Mouse (Mus musculus): Measurements from ENCODE around the gene Lmod3. TPM values are rescaled to one million over a fixed set of nuclear protein-coding genes. Genes with fewer than 3 reads are reported as not detected.

The Lmod3 gene
- total and polyA plus RNA-seq, 3 experiments, result 26.3 to 63.0 (median 50.1) TPM

DNA sequence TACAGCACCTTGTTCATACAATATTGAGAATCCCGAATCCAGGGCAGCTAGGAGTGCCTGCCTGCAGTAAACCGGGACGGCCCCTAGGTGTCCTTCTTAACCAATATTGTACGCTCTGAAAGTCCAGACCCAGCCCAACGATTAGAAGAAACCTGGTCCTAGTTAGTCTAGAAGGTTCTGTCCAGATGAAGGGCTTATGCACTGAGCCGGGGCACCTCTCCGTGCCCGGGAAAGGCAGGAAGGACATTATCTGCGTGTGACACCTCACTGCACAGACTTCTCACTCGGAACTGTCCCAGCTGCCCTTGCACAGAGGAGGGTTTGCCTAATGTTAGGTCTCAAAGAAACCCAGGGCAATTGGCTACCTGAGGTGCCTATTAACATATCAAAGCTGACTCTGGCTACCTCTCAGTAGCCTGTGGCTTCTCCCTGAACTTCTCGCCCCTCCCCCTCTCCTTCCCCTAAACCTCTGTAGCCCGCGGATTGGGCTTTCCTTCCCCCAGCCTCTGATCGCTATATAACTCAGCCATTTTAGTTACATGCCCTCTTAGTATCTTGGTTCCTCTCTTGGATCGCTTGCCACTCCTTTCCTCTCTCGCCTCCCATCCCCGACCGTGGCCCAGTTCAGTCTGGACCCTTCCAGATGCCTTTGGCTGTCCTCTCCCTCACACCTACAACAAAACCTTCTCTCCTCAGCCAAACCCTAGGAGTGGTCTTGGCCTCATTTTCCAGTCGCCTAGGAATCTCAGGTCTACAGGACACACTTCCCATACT lies 25.6 kb upstream of the Lmod3 start:
- Histone ChIP-seq H3K36me3 (ENCODE audit: control insufficient read depth, insufficient read depth, low read length) (no peaks in the 10 kb centered on the region), H3K79me2 (replicated peaks; ENCODE audit: control insufficient read depth, insufficient read depth, low read length) (no peaks in the 10 kb centered on the region), H3K9ac (ENCODE audit: low read depth, low read length) (peak overlapping the region; percentile 64), H3K27ac (peak overlapping the region; percentile 87), H3K27me3 (ENCODE audit: control insufficient read depth, insufficient read depth, low read length) (no peaks in the 10 kb centered on the region), H3K4me3 (peak overlapping the region; percentile 43), H3K4me1 (ENCODE audit: control insufficient read depth, insufficient read depth, low read length) (peaks cover 16% of the 10 kb centered on the region)
- 1% methylated on average over 19 of the region's 19 CpGs for WGBS
- TF ChIP-seq CTCF (IDR thresholded peaks at IDR 0.05), result peak; percentile 96
- TF ChIP-seq POLR2A (IDR thresholded peaks at IDR 0.05; ENCODE audit: insufficient read depth, low read depth, low read length), result peak; percentile 46; the same call in 1 of the 2 replicates
- TF ChIP-seq EP300 (IDR thresholded peaks at IDR 0.05; ENCODE audit: insufficient read depth, low read depth, low read length), result peak; percentile 63; the same call in 1 of the 2 replicates
- intact Hi-C loops (cut with DNase I), result loop anchor here (1.0 to 10.0 kb wide), 5 partner anchors 27 to 457 kb away; no protein-coding TSS in a partner anchor
- DNase-seq, result peak; percentile 83

GRCm38 (mm10) chr6:97276890-97277497 lies 24.4 kb upstream of the Lmod3 start:
- H3K27ac ChIP-seq, result peak overlapping the region; percentile 87
- no peaks in the 10 kb centered on the region for H3K27me3 ChIP-seq (ENCODE audit: control insufficient read depth, insufficient read depth, low read length)
- no peaks in the 10 kb centered on the region for H3K36me3 ChIP-seq (ENCODE audit: control insufficient read depth, insufficient read depth, low read length)
- 34% methylated on average over 5 of the region's 5 CpGs for WGBS
- peak; percentile 24 to 35 for DNase-seq
- intact Hi-C loops (cut with DNase I), result loop anchor here (5.0 to 10.0 kb wide), 2 partner anchors 35 to 458 kb away; no protein-coding TSS in a partner anchor
- no peak overlapping the region for H3K4me3 ChIP-seq
- no peaks in the 10 kb centered on the region for H3K79me2 ChIP-seq (replicated peaks; ENCODE audit: control insufficient read depth, insufficient read depth, low read length)
- peaks cover 17% of the 10 kb centered on the region for H3K4me1 ChIP-seq (ENCODE audit: control insufficient read depth, insufficient read depth, low read length)
- H3K9ac ChIP-seq (ENCODE audit: low read depth, low read length), result peak overlapping the region; percentile 0; the same call in 1 of the 2 replicates
- TF ChIP-seq EP300 (IDR thresholded peaks at IDR 0.05; ENCODE audit: insufficient read depth, low read depth, low read length) (no peak), POLR2A (IDR thresholded peaks at IDR 0.05; ENCODE audit: insufficient read depth, low read depth, low read length) (no peak; the same call in 1 of the 2 replicates), CTCF (IDR thresholded peaks at IDR 0.05) (no peak)

- WGBS, result 52% methylated on average over 4 of the region's 4 CpGs
- Histone ChIP-seq H3K27me3 (ENCODE audit: control insufficient read depth, insufficient read depth, low read length) (no peaks in the 10 kb centered on the region), H3K79me2 (replicated peaks; ENCODE audit: control insufficient read depth, insufficient read depth, low read length) (no peaks in the 10 kb centered on the region), H3K27ac (peak overlapping the region; percentile 87), H3K36me3 (ENCODE audit: control insufficient read depth, insufficient read depth, low read length) (no peaks in the 10 kb centered on the region), H3K4me1 (ENCODE audit: control insufficient read depth, insufficient read depth, low read length) (peaks cover 17% of the 10 kb centered on the region), H3K4me3 (no peak overlapping the region; the same call in 1 of the 2 replicates), H3K9ac (ENCODE audit: low read depth, low read length) (no peak overlapping the region)
- TF ChIP-seq EP300 (IDR thresholded peaks at IDR 0.05; ENCODE audit: insufficient read depth, low read depth, low read length) (0 out of 2 replicates have a peak, but pooled peaks have one; percentile 25), CTCF (IDR thresholded peaks at IDR 0.05) (no peak), POLR2A (IDR thresholded peaks at IDR 0.05; ENCODE audit: insufficient read depth, low read depth, low read length) (0 out of 2 replicates have a peak, but pooled peaks have one; percentile 9)
- peak; percentile 63 to 79 for DNase-seq
- intact Hi-C loops (cut with DNase I), result loop anchor here (5.0 to 10.0 kb wide), 2 partner anchors 36 to 458 kb away; no protein-coding TSS in a partner anchor
Observed at GRCm38 (mm10) chr6:97276366-97276765, 23.8 kb upstream of the Lmod3 start.

GRCm38 (mm10) chr6:97275760-97276159 lies 23.2 kb upstream of the Lmod3 start:
- intact Hi-C loops (cut with DNase I), result loop anchor here (5.0 to 10.0 kb wide), 2 partner anchors 37 to 459 kb away; no protein-coding TSS in a partner anchor

GRCm38 (mm10) chr6:97273777-97274176 lies 21.2 kb upstream of the Lmod3 start:
- peaks cover 14% of the 10 kb centered on the region for H3K4me1 ChIP-seq (ENCODE audit: control insufficient read depth, insufficient read depth, low read length)
- H3K27me3 ChIP-seq (ENCODE audit: control insufficient read depth, insufficient read depth, low read length), result no peaks in the 10 kb centered on the region
- no peaks in the 10 kb centered on the region for H3K79me2 ChIP-seq (replicated peaks; ENCODE audit: control insufficient read depth, insufficient read depth, low read length)
- H3K27ac ChIP-seq, result peak overlapping the region; percentile 24
- intact Hi-C loops (cut with DNase I), result loop anchor here (10.0 kb wide), 1 partner anchor 461 kb away; no protein-coding TSS in a partner anchor
- DNase-seq, result no peak
- WGBS, result 66% methylated on average over 3 of the region's 3 CpGs
- H3K36me3 ChIP-seq (ENCODE audit: control insufficient read depth, insufficient read depth, low read length), result no peaks in the 10 kb centered on the region
- H3K9ac ChIP-seq (ENCODE audit: low read depth, low read length), result no peak overlapping the region
- TF ChIP-seq EP300 (IDR thresholded peaks at IDR 0.05; ENCODE audit: insufficient read depth, low read depth, low read length) (no peak), CTCF (IDR thresholded peaks at IDR 0.05) (no peak), POLR2A (IDR thresholded peaks at IDR 0.05; ENCODE audit: insufficient read depth, low read depth, low read length) (no peak)
- H3K4me3 ChIP-seq, result no peak overlapping the region

More at GRCm38 (mm10) chr6:97275760-97276159, 23.2 kb upstream of the Lmod3 start:
- H3K79me2 ChIP-seq (replicated peaks; ENCODE audit: control insufficient read depth, insufficient read depth, low read length), result no peaks in the 10 kb centered on the region
- WGBS, result 64% methylated on average over 4 of the region's 4 CpGs
- TF ChIP-seq POLR2A (IDR thresholded peaks at IDR 0.05; ENCODE audit: insufficient read depth, low read depth, low read length), result no peak
- TF ChIP-seq EP300 (IDR thresholded peaks at IDR 0.05; ENCODE audit: insufficient read depth, low read depth, low read length), result no peak
- no peak for TF ChIP-seq CTCF (IDR thresholded peaks at IDR 0.05)
- no peak for DNase-seq
- no peak overlapping the region; the same call in 1 of the 2 replicates for H3K9ac ChIP-seq (ENCODE audit: low read depth, low read length)
- H3K27ac ChIP-seq, result peak overlapping the region; percentile 54
- H3K4me1 ChIP-seq (ENCODE audit: control insufficient read depth, insufficient read depth, low read length), result peaks cover 17% of the 10 kb centered on the region
- peak overlapping the region; percentile 26; the same call in 1 of the 2 replicates for H3K4me3 ChIP-seq
- H3K27me3 ChIP-seq (ENCODE audit: control insufficient read depth, insufficient read depth, low read length), result no peaks in the 10 kb centered on the region
- no peaks in the 10 kb centered on the region for H3K36me3 ChIP-seq (ENCODE audit: control insufficient read depth, insufficient read depth, low read length)

Measured in heart, adult 2 months (tissue).